Mouse (Mus musculus) frontal cortex, postnatal 10 days (tissue): ENCODE data around the gene Gm4881.
"Not testable (repeated sequence)": the region's sequence is repeated elsewhere in the genome, so short reads cannot be mapped to it uniquely, and the experiment has no call there.

Experiments used
- DNase-seq, 2 experiments: peaks; one replicate each; pipeline ENCODE4 v3.0.0; 2022; ENCODE audit warnings: low spot score in 2 of 2, mixed read lengths in 1 of 2

Gm4881 gene

GRCm38 (mm10) chr7:24896269-24896668, 48.0 kb downstream of the Gm4881 start:
- DNase-seq, result no peak

- not testable (repeated sequence) for DNase-seq
Observed at GRCm38 (mm10) chr7:24895749-24896148, 48.5 kb downstream of the Gm4881 start.

- no peak for DNase-seq
Observed at GRCm38 (mm10) chr7:24892125-24892583, 52.1 kb downstream of the Gm4881 start.

GRCm38 (mm10) chr7:24891241-24892124, 52.8 kb downstream of the Gm4881 start:
- DNase-seq, result no peak

- DNase-seq, result peak in 1 of 2 experiments; percentile 67
Observed at GRCm38 (mm10) chr7:24890281-24891216, 53.7 kb downstream of the Gm4881 start.

- no peak for DNase-seq
Observed at GRCm38 (mm10) chr7:24889431-24890220, 54.7 kb downstream of the Gm4881 start.

GRCm38 (mm10) chr7:24887096-24887495, 57.2 kb downstream of the Gm4881 start:
- DNase-seq, result no peak

- DNase-seq, result no peak
Observed at GRCm38 (mm10) chr7:24886308-24886633, 58.0 kb downstream of the Gm4881 start.

- DNase-seq, result no peak
Observed at GRCm38 (mm10) chr7:24885468-24886307, 58.6 kb downstream of the Gm4881 start.

- DNase-seq, result no peak
Observed at GRCm38 (mm10) chr7:24884693-24885291, 59.5 kb downstream of the Gm4881 start.

- DNase-seq, result peak; percentile 97 to 98
Observed at GRCm38 (mm10) chr7:24883896-24884692, 60.2 kb downstream of the Gm4881 start, which contains the start of gene Rps19. Rps19 (plus strand) TSS chr7:24884371.

GRCm38 (mm10) chr7:24882416-24883199, 61.7 kb downstream of the Gm4881 start:
- no peak for DNase-seq

GRCm38 (mm10) chr7:24879620-24880019, 64.7 kb downstream of the Gm4881 start:
- DNase-seq, result no peak

- DNase-seq, result no peak
Observed at GRCm38 (mm10) chr7:24877588-24877987, 66.7 kb downstream of the Gm4881 start.
